Mouse (Mus musculus): Measurements from ENCODE around the gene Efna3. TPM values are rescaled to one million over a fixed set of nuclear protein-coding genes. Genes with fewer than 3 reads are reported as not detected.

Gene Efna3
- 10 to 100 TPM; 59.9 to 63.1 TPM for total RNA-seq (2021)
- long read RNA-seq, transcript Efna3-201 (5 exons, 2,363 nt) = major isoform, 85 of 118 reads
- long read RNA-seq, transcript Efna3-203 (4 exons, 742 nt) = minor isoform, 12 of 118 reads
- long read RNA-seq, partial matches to known transcripts = 6 of 118 reads
- long read RNA-seq, other reads (novel, unspliced or antisense) = 15 of 118 reads

GRCm38 (mm10) chr3:89322514-89323165 lies at the start of gene Efna3:
TSS of gene Efna3 (minus strand) at chr3:89322965.
- peak; percentile 83 to 90 for DNase-seq (ENCODE audit: low spot score in 2 of 2)

- DNase-seq (ENCODE audit: low spot score in 2 of 2) = no peak
Observed at GRCm38 (mm10) chr3:89367338-89367737, 44.6 kb upstream of the Efna3 start.

- no peak for DNase-seq (ENCODE audit: low spot score in 2 of 2)
Observed at GRCm38 (mm10) chr3:89365486-89366414, 43.0 kb upstream of the Efna3 start.

GRCm38 (mm10) chr3:89365153-89365485 lies 42.4 kb upstream of the Efna3 start, which contains the start of gene Dcst1:
TSS of gene Dcst1 (minus strand) at chr3:89365253.
- DNase-seq (ENCODE audit: low spot score in 2 of 2) = no peak

GRCm38 (mm10) chr3:89364631-89365030 lies 41.9 kb upstream of the Efna3 start:
- DNase-seq (ENCODE audit: low spot score in 2 of 2) = no peak

GRCm38 (mm10) chr3:89361675-89362074 lies 38.9 kb upstream of the Efna3 start, which contains the start of gene Dcst2:
TSS of gene Dcst2 (plus strand) at chr3:89361975.
- no peak for DNase-seq (ENCODE audit: low spot score in 2 of 2)

- DNase-seq (ENCODE audit: low spot score in 2 of 2) = no peak
Observed at GRCm38 (mm10) chr3:89360237-89360636, 37.5 kb upstream of the Efna3 start.

GRCm38 (mm10) chr3:89359630-89360029 lies 36.9 kb upstream of the Efna3 start:
- peak in 1 of 2 experiments; percentile 8 for DNase-seq (ENCODE audit: low spot score in 2 of 2)

GRCm38 (mm10) chr3:89356029-89356428 lies 33.3 kb upstream of the Efna3 start:
- DNase-seq (ENCODE audit: low spot score in 2 of 2) = peak in 1 of 2 experiments; percentile 8

GRCm38 (mm10) chr3:89355512-89355902 lies 32.7 kb upstream of the Efna3 start:
- peak in 1 of 2 experiments; percentile 8 for DNase-seq (ENCODE audit: low spot score in 2 of 2)

GRCm38 (mm10) chr3:89354816-89355511 lies 32.2 kb upstream of the Efna3 start:
- peak; percentile 89 to 90 for DNase-seq (ENCODE audit: low spot score in 2 of 2)

GRCm38 (mm10) chr3:89351271-89351670 lies 28.5 kb upstream of the Efna3 start:
- DNase-seq (ENCODE audit: low spot score in 2 of 2) = no peak

- DNase-seq (ENCODE audit: low spot score in 2 of 2) = peak; percentile 91 to 92
Observed at GRCm38 (mm10) chr3:89349869-89350501, 27.2 kb upstream of the Efna3 start, which contains the start of gene Adam15. TSS of gene Adam15 (minus strand) at chr3:89349996.

GRCm38 (mm10) chr3:89348911-89349868 lies 26.4 kb upstream of the Efna3 start:
- DNase-seq (ENCODE audit: low spot score in 2 of 2) = peak in 1 of 2 experiments; percentile 50

GRCm38 (mm10) chr3:89347916-89348315 lies 25.2 kb upstream of the Efna3 start:
- DNase-seq (ENCODE audit: low spot score in 2 of 2) = no peak

GRCm38 (mm10) chr3:89346815-89347540 lies 24.2 kb upstream of the Efna3 start:
- DNase-seq (ENCODE audit: low spot score in 2 of 2) = peak in 1 of 2 experiments; percentile 14

- peak in 1 of 2 experiments; percentile 24 for DNase-seq (ENCODE audit: low spot score in 2 of 2)
Observed at GRCm38 (mm10) chr3:89343279-89343678, 20.5 kb upstream of the Efna3 start.

GRCm38 (mm10) chr3:89341794-89342193 lies 19.0 kb upstream of the Efna3 start:
- DNase-seq (ENCODE audit: low spot score in 2 of 2) = peak in 1 of 2 experiments; percentile 16

- peak; percentile 91 to 92 for DNase-seq (ENCODE audit: low spot score in 2 of 2)
Observed at GRCm38 (mm10) chr3:89340465-89340864, 17.7 kb upstream of the Efna3 start.

Data from layer of hippocampus, postnatal 10 days (tissue).